Mouse (Mus musculus): ENCODE results near the gene Tet3.

Tet3 gene

DNA sequence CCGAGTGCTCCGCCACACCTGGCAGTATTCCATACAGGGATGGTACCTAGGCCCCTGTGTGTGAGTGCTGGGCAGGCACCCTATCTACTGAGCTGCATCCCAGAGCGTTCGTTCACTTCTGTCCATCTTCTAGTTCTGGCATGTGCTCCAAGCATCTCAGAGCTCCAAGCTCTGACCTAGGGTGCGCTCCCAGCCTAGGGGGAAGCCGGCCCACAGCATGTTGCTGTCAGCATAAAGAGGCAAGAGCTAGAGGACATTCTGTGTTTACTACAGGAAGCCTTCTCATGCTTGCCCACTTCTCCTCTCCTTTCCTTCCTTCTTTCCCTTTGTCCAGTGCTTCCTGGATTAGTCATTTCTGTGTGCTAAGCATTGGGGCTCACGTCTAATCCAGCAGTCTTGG is 16.5 kb upstream of the Tet3 start:
- DNase-seq, result no peak

GRCm38 (mm10) chr6:83473240-83473639 is 14.4 kb upstream of the Tet3 start:
- DNase-seq, result peak; percentile 82

- no peak for DNase-seq
Measured at GRCm38 (mm10) chr6:83471739-83472138, 12.9 kb upstream of the Tet3 start.

DNA sequence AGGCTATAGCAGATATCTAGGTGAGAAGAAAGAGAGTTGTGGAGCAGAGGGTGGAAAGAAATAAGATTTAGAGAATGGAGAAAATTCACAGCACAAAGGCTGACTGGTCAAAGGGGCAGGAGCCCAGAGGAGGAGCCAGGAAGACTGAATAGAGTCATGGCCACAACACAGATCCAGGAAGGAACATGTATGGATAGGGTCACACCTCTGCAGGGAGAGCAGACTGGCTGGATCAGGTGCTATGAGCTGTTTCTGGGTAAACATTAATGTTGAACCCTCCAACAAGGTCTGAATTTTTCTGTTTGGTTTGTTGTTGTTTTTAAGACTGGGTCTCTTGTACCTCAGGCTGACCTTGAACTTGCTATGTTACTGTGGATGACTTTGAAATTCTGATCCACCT is 5.1 kb upstream of the Tet3 start:
- no peak for DNase-seq

DNA sequence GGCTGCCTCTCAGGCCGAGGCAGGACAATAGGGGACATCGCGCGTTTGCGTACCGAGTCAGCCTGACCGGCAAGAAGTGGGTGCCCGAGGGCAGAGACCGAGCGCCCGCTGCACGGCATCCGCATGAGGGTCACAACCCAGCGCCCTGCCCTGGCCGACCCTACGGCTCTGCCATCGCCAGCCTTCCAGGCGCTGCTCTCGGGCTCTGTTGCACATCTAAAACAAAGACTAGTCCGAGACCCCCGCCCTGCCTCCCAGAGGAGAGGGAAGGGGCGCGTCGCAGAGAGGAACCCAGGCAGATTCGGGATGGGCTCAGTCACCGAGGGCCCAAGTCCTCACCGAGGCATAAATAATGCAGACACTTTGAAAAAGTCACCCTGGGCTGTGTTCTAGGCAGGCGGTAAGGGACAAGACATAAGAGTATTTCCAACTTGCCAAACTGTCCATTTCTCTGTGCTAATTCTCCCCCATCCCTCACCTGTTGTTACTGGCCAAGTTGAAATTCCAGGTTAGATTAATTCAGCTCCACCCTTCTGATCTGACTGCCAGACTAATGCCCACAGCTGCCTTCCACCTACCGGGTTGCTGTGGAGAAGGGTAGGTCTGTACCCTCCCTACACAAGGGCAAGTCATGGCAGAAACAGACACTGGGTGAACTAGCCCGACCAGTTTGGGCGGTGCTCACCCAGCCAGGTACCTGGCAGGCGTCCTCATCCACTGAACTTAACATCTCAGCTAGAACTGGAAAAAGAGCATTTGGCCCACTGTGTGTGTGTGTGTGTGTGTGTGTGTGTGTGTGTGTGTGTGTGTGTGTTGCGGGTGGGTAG is 1.7 kb downstream of the Tet3 start:
- DNase-seq, result peak; percentile 82

DNA sequence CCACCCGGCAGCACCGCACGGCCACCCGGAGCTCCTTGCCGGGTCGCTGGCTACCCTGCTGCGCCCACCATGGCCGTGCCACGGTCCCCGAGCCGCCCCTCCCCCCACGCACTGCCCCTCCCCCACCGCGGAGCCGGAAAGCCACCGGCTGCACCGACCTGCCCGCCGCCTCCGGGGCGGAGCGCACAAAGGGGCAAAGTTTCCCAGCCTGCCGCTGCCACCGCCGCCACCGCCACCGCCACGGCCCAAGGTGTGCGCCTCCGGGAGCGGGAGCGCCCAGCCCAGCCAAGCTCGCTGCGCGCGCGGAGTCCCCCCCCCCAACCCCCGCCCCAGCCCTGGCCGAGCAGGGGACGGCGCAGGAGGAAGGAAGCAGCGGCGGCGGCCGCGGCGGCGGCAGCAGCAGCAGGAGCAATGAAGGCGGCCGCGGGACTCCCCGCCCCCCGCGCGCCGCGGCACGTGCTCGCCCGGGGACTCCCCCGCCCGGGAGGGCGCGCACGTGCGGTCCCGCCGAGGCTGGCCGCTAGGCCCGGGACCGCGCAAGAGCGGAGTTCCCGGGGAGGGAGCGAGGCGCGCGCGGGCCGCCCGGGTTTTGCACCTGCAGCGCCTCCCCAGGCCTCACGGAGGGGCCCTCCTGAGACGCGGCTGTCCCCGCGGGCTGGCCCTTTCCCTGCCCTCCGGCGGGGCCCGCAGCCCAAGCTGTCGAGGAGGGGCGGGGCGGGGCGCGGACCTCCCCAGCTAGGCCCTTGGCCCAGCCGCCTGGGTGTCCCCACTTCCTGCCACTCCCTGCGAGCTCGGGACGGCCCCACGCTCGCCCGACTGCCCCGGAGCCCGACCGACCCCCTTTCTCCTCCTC is 2.5 kb downstream of the Tet3 start:
- DNase-seq, result peak; percentile 87

- DNase-seq, result no peak
Measured at GRCm38 (mm10) chr6:83455328-83456130, 3.4 kb downstream of the Tet3 start.

GRCm38 (mm10) chr6:83453706-83454105 is 5.2 kb downstream of the Tet3 start:
- DNase-seq, result peak; percentile 47

GRCm38 (mm10) chr6:83450451-83451303 is 8.2 kb downstream of the Tet3 start:
- no peak for DNase-seq

- DNase-seq, result no peak
Measured at GRCm38 (mm10) chr6:83449440-83449839, 9.4 kb downstream of the Tet3 start.

DNA sequence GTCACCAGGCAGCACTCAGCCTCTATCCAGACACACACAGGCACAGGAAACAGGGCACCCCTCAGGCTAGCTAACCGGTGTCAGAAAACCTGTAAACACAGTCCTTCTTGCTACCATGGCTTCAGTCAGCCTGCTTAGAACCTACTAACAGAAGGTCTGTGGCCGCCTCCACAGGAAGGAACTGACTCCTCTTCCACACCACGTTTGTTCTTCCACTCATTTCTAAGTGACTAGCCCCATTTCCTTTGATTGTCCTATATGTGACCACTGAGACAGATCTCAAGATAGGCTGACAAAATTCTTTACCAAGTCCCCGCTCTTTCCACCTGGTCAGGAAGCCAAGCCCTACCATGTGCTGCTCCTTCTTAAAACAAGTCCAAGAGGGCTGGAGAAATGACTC is 10.0 kb downstream of the Tet3 start:
- DNase-seq, result no peak

DNA sequence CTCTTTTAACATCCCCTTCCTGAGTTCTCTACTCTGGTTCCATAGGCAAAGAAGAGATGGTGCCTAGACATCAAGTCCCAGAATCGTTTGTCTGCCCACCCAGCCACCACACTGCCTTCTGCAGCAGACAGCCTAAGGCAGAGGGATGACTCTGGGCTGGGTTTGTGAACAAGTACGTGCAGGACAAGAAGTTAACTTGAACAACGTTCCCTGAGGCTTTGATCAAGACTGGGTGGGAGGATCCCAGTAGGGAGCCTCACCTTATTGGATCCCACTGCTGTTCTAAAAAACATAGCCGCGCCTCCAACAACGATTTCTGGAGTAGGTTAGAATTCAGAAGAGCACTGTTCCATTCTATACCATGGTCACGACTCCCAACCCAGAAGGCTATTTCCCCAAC is 11.9 kb downstream of the Tet3 start:
- DNase-seq, result no peak

GRCm38 (mm10) chr6:83445796-83446195 is 13.1 kb downstream of the Tet3 start:
- peak; percentile 37 for DNase-seq

GRCm38 (mm10) chr6:83443441-83444340 is 15.2 kb downstream of the Tet3 start:
- peak; percentile 93 for DNase-seq

GRCm38 (mm10) chr6:83442639-83443038 is 16.2 kb downstream of the Tet3 start:
- DNase-seq, result no peak

GRCm38 (mm10) chr6:83441259-83442061 is 17.4 kb downstream of the Tet3 start:
- peak; percentile 95 for DNase-seq

- peak; percentile 82 for DNase-seq
Measured at GRCm38 (mm10) chr6:83440510-83441258, 18.2 kb downstream of the Tet3 start.

DNA sequence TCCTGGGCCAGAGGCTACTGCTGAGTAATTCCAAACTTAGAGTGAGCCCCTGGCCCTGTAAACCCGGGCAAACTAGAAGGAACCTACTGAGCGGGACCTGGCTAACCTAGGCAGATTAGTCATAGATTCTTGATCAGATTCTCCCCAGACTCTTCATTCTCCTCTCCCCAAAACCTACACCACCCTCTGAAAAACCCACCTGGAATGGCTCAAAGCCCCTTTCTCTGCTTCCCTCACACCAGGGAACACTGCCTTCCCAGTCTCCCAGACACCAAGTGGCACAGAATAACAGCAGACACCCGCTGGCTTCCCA is 18.7 kb downstream of the Tet3 start:
- DNase-seq, result no peak

GRCm38 (mm10) chr6:83439781-83440180 is 19.1 kb downstream of the Tet3 start:
- peak; percentile 44 for DNase-seq
